Mouse (Mus musculus): ENCODE measurements at regions not wholly inside any gene's neighbourhood (a gene's known extent, or its start where the extent isn't known, plus 50 kb on each side); places are given as distances from the start of the nearest gene placed in this dataset.

DNA sequence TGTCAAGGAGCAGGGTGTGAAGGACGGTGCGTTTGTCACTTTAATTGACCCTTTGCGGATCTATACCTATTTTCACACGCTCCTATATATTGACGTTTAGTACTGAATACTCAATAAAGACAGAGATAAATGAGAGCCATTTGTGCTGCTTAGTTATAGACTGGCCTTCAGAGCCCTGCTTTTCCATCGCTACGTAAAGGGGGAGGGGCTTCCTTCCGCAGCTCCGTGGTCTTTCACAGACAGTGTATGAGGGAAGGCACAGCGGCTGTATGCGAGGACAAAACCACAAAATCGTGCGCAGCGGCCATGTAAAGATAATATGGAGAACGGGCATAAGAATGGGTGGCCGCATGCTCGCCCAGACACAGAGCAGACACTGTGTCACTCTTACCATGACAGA is 58.4 kb upstream of the Pced1b start:
- Histone ChIP-seq H3K27ac (no peak overlapping the region), H3K36me3 (replicated peaks; ENCODE audit: control insufficient read depth, insufficient read depth, low read depth) (no peaks in the 10 kb centered on the region), H3K4me1 (replicated peaks; ENCODE audit: control insufficient read depth in 2 of 2, insufficient read depth in 2 of 2, low read length in 1 of 2) (0 out of 4 replicates have a peak, but pooled peaks cover 0 to 1% of the 10 kb centered on the region in 2 experiments), H3K27me3 (ENCODE audit: control insufficient read depth, insufficient read depth, low read length) (no peaks in the 10 kb centered on the region), H3K4me3 (ENCODE audit: insufficient read depth in 1 of 2, low read depth in 2 of 2, low read length in 2 of 2) (no peak overlapping the region), H3K9ac (replicated peaks) (no peak overlapping the region), H3K4me2 (ENCODE audit: low read depth) (no peak overlapping the region), H3K9me3 (ENCODE audit: control insufficient read depth, low read length) (no peaks in the 10 kb centered on the region)
- ATAC-seq (ENCODE audit: insufficient read depth) (no peak), DNase-seq (ENCODE audit: low read depth in 3 of 3, low spot score in 3 of 3) (no peak)
- TF ChIP-seq EP300 (IDR thresholded peaks at IDR 0.05; ENCODE audit: low read depth) (no peak), CTCF (IDR thresholded peaks at IDR 0.05; ENCODE audit: low read depth) (no peak)
- WGBS (ENCODE audit: insufficient replicate concordance), result 54% methylated on average over 17 of the region's 17 CpGs

DNA sequence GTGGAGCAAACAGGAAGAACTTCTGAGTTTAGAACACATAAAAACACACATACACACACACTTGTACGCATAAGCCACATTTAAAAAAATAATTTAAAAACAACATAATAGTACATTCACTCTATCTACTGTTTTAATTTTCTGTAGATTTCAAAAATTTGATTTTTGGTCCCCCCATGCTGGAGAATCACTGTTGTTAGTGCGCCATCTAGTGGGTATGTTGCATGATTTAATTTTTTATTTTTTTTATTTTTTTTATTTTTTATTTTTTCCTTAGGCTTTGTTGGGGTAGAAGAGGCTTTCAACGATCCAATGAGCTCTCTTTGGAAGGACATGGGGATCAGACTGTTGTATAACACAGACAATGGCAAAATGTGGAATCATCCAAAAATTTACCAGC is 59.1 kb upstream of the Pced1b start:
- H3K9me3 ChIP-seq (ENCODE audit: control insufficient read depth, low read length), result no peaks in the 10 kb centered on the region
- H3K36me3 ChIP-seq (replicated peaks; ENCODE audit: control insufficient read depth, insufficient read depth, low read depth), result no peaks in the 10 kb centered on the region
- no peak overlapping the region for H3K4me3 ChIP-seq (ENCODE audit: insufficient read depth in 1 of 2, low read depth in 2 of 2, low read length in 2 of 2)
- WGBS (ENCODE audit: insufficient replicate concordance), result 17% methylated on average over 3 of the region's 3 CpGs
- TF ChIP-seq EP300 (IDR thresholded peaks at IDR 0.05; ENCODE audit: low read depth) (no peak), CTCF (IDR thresholded peaks at IDR 0.05; ENCODE audit: low read depth) (no peak; the same call in 1 of the 2 replicates)
- H3K9ac ChIP-seq (replicated peaks), result no peak overlapping the region
- no peaks in the 10 kb centered on the region for H3K27me3 ChIP-seq (ENCODE audit: control insufficient read depth, insufficient read depth, low read length)
- H3K4me2 ChIP-seq (ENCODE audit: low read depth), result no peak overlapping the region
- H3K27ac ChIP-seq, result no peak overlapping the region
- ATAC-seq (ENCODE audit: insufficient read depth), result no peak
- DNase-seq (ENCODE audit: low read depth in 3 of 3, low spot score in 3 of 3), result no peak
- H3K4me1 ChIP-seq (replicated peaks; ENCODE audit: control insufficient read depth in 2 of 2, insufficient read depth in 2 of 2, low read length in 1 of 2), result peaks cover 0 to 1% of the 10 kb centered on the region in 2 experiments; a peak in 1 of 4 replicates

DNA sequence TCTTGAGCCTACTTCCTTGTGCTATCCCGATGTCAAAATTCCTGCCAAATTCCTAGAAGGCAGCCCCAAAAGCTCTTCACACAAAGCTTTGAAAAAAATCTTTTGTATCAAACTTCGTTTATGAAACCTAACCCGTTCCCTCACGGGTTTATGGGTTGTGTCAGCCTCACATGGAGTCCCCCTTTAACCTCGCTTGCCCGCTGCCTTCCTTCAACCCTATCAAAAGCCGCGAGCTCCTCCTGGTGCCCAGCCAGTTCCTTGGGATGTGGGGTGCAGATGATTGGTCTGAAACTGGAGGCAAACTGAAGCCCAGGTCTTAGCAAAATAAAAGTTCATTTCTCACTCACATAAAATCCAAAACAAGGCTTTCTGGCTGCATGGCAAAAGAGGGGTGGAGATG is 60.9 kb upstream of the Pced1b start:
- Histone ChIP-seq H3K9me3 (ENCODE audit: control insufficient read depth, low read length) (no peaks in the 10 kb centered on the region), H3K27me3 (ENCODE audit: control insufficient read depth, insufficient read depth, low read length) (no peaks in the 10 kb centered on the region), H3K36me3 (replicated peaks; ENCODE audit: control insufficient read depth, insufficient read depth, low read depth) (no peaks in the 10 kb centered on the region), H3K9ac (replicated peaks) (no peak overlapping the region), H3K4me3 (ENCODE audit: insufficient read depth in 1 of 2, low read depth in 2 of 2, low read length in 2 of 2) (no peak overlapping the region), H3K27ac (no peak overlapping the region), H3K4me1 (replicated peaks; ENCODE audit: control insufficient read depth in 2 of 2, insufficient read depth in 2 of 2, low read length in 1 of 2) (peaks cover 0 to 3% of the 10 kb centered on the region in 2 experiments; a peak in 1 of 4 replicates), H3K4me2 (ENCODE audit: low read depth) (no peak overlapping the region)
- DNase-seq (ENCODE audit: low read depth in 3 of 3, low spot score in 3 of 3), result no peak
- ATAC-seq (ENCODE audit: insufficient read depth), result no peak
- 61% methylated on average over 8 of the region's 8 CpGs for WGBS (ENCODE audit: insufficient replicate concordance)
- TF ChIP-seq CTCF (IDR thresholded peaks at IDR 0.05; ENCODE audit: low read depth) (no peak; the same call in 1 of the 2 replicates), EP300 (IDR thresholded peaks at IDR 0.05; ENCODE audit: low read depth) (no peak)

DNA sequence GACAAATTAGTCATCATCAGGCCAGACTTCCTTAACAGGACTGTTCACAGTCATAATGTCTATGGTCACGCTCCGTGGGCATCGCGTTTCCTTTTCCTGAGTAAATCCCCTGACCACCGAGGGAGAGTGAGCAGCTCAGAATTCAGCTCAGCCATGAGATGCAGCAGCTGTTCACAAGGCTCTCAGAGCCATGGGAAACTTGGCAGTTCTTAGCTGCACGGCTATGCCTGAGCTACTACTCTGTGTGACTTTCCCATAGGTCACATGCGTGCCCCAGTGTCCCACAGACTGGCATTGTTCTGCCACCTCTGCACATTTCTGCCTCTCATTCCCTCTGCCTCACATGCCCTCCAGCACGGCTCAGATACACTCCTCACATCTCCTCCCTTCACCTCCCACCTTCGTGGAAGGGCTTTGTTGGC is 64.3 kb upstream of the Pced1b start:
- H3K27me3 ChIP-seq (ENCODE audit: control insufficient read depth, insufficient read depth, low read length), result no peaks in the 10 kb centered on the region
- no peak overlapping the region for H3K4me2 ChIP-seq (ENCODE audit: low read depth)
- H3K9ac ChIP-seq (replicated peaks), result no peak overlapping the region
- DNase-seq (ENCODE audit: low read depth in 3 of 3, low spot score in 3 of 3) (no peak), ATAC-seq (ENCODE audit: insufficient read depth) (no peak)
- H3K27ac ChIP-seq, result no peak overlapping the region
- no peaks in the 10 kb centered on the region for H3K9me3 ChIP-seq (ENCODE audit: control insufficient read depth, low read length)
- H3K36me3 ChIP-seq (replicated peaks; ENCODE audit: control insufficient read depth, insufficient read depth, low read depth), result no peaks in the 10 kb centered on the region
- H3K4me1 ChIP-seq (replicated peaks; ENCODE audit: control insufficient read depth in 2 of 2, insufficient read depth in 2 of 2, low read length in 1 of 2), result peaks cover 0 to 2% of the 10 kb centered on the region in 2 experiments; a peak in 1 of 4 replicates
- no peak overlapping the region for H3K4me3 ChIP-seq (ENCODE audit: insufficient read depth in 1 of 2, low read depth in 2 of 2, low read length in 2 of 2)
- no peak for TF ChIP-seq EP300 (IDR thresholded peaks at IDR 0.05; ENCODE audit: low read depth)
- no peak for TF ChIP-seq CTCF (IDR thresholded peaks at IDR 0.05; ENCODE audit: low read depth)
- WGBS (ENCODE audit: insufficient replicate concordance), result 35% methylated on average over 9 of the region's 9 CpGs

DNA sequence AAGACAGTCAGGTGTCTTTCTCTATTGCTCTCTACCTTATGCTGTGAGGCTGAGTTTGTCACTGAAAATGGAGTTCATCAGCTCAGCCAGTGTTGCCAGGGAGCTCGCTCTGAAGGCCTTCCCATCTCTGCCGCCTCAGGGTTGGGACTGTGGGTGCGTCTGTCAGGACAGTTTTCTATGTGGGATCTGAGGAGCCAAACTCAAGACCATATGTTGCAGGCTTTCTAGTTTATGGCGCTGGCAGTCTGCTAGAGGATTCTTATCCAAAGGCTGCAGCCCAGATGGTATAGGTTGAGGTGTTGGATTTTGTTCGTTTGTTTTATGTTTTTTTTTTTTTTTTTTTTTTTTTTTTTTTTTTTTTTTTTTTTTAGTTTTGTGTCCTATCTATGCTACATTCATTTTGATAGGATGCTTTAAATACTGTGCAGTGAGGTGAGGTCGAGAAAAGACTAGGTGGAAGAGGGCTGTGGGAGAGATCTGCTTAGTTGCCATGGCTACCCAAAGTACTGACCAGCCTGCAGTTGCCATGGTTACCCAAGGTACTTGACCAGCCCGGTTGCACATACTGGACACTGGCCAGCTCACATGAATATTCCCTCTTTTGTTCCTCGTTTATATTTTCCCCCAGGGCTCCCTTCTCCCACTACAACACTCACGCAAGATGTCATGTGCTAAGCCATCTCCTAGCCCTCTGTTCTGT is 65.8 kb upstream of the Pced1b start:
- Histone ChIP-seq H3K27ac (no peak overlapping the region), H3K36me3 (replicated peaks; ENCODE audit: control insufficient read depth, insufficient read depth, low read depth) (no peaks in the 10 kb centered on the region), H3K4me3 (ENCODE audit: insufficient read depth in 1 of 2, low read depth in 2 of 2, low read length in 2 of 2) (no peak overlapping the region), H3K9ac (replicated peaks) (no peak overlapping the region), H3K4me2 (ENCODE audit: low read depth) (no peak overlapping the region), H3K4me1 (replicated peaks; ENCODE audit: control insufficient read depth in 2 of 2, insufficient read depth in 2 of 2, low read length in 1 of 2) (peaks cover 0 to 2% of the 10 kb centered on the region in 2 experiments; a peak in 1 of 4 replicates), H3K27me3 (ENCODE audit: control insufficient read depth, insufficient read depth, low read length) (no peaks in the 10 kb centered on the region), H3K9me3 (ENCODE audit: control insufficient read depth, low read length) (no peaks in the 10 kb centered on the region)
- DNase-seq (ENCODE audit: low read depth in 3 of 3, low spot score in 3 of 3) (no peak), ATAC-seq (ENCODE audit: insufficient read depth) (no peak)
- 61% methylated on average over 9 of the region's 9 CpGs for WGBS (ENCODE audit: insufficient replicate concordance)
- no peak for TF ChIP-seq CTCF (IDR thresholded peaks at IDR 0.05; ENCODE audit: low read depth)
- no peak for TF ChIP-seq EP300 (IDR thresholded peaks at IDR 0.05; ENCODE audit: low read depth)
